Mouse (Mus musculus) embryonic fibroblast, embryonic 13.5 days (primary cell): Measurements from ENCODE around the gene Asic1. TPM values are rescaled to one million over a fixed set of nuclear protein-coding genes. Genes with fewer than 3 reads are reported as not detected.

Source experiments
- H3K27ac ChIP-seq: 2 replicates; pipeline ENCODE4 v1.5.1; 2012; ENCODE audit warnings: low read length, control low read depth, inconsistent platforms; ENCODE audit not compliant: insufficient read depth
- H3K4me1 ChIP-seq: 2 replicates; pipeline ENCODE4 v1.6.1; 2011; ENCODE audit warnings: low read length; ENCODE audit not compliant: control insufficient read depth, insufficient read depth
- H3K4me3 ChIP-seq: 2 replicates; pipeline ENCODE4 v1.5.1; 2011; ENCODE audit warnings: mild to moderate bottlenecking, control low read depth, low read length; ENCODE audit not compliant: insufficient read depth
- CTCF ChIP-seq: IDR thresholded peaks from 2 replicates; pipeline ENCODE4 v1.5.1; 2011; ENCODE audit warnings: mild to moderate bottlenecking, control low read depth, low read length, moderate library complexity, borderline replicate concordance; ENCODE audit not compliant: insufficient read depth
- POLR2A ChIP-seq: IDR thresholded peaks from 2 replicates; pipeline ENCODE4 v1.6.1; 2011; ENCODE audit warnings: low read depth, mild to moderate bottlenecking, control low read depth, low read length, moderate library complexity
- polyA plus RNA-seq: library from polyadenylated mRNA; stranded (reverse); fragments of >200 nt; gene quantifications from 2 replicates; pipeline ENCODE4 v1.2.4, GENCODE M21; 2011; ENCODE audit warnings: low read depth; ENCODE audit not compliant: missing spikeins, insufficient read length

Gene Asic1
- polyA plus RNA-seq, 1 experiment: 1.0 TPM

GRCm38 (mm10) chr15:99678063-99678800, 8.1 kb downstream of the Asic1 start:
- Histone ChIP-seq H3K4me1 (no peaks in the 10 kb centered on the region), H3K4me3 (no peak overlapping the region), H3K27ac (no peak overlapping the region)
- TF ChIP-seq CTCF (no peak), POLR2A (no peak)

- H3K4me3 ChIP-seq: no peak overlapping the region
- H3K4me1 ChIP-seq: no peaks in the 10 kb centered on the region
- H3K27ac ChIP-seq: no peak overlapping the region
- no peak for TF ChIP-seq POLR2A
- no peak for TF ChIP-seq CTCF
Observed at GRCm38 (mm10) chr15:99679008-99679407, 8.8 kb downstream of the Asic1 start.

GRCm38 (mm10) chr15:99682880-99683279, 12.7 kb downstream of the Asic1 start:
- Histone ChIP-seq H3K27ac (no peak overlapping the region), H3K4me1 (no peaks in the 10 kb centered on the region), H3K4me3 (no peak overlapping the region)
- TF ChIP-seq POLR2A: no peak
- TF ChIP-seq CTCF: no peak

- no peak for TF ChIP-seq CTCF
- no peak for TF ChIP-seq POLR2A
Observed at GRCm38 (mm10) chr15:99684156-99684555, 14.0 kb downstream of the Asic1 start.

GRCm38 (mm10) chr15:99688712-99689111, 18.5 kb downstream of the Asic1 start:
- Histone ChIP-seq H3K4me1 (no peaks in the 10 kb centered on the region), H3K4me3 (no peak overlapping the region), H3K27ac (no peak overlapping the region)
- peak; percentile 91 for TF ChIP-seq CTCF
- TF ChIP-seq POLR2A: no peak

More at GRCm38 (mm10) chr15:99684156-99684555, 14.0 kb downstream of the Asic1 start:
- Histone ChIP-seq H3K4me1 (no peaks in the 10 kb centered on the region), H3K4me3 (no peak overlapping the region), H3K27ac (no peak overlapping the region)

GRCm38 (mm10) chr15:99690924-99691323, 20.8 kb downstream of the Asic1 start:
- Histone ChIP-seq H3K27ac (no peak overlapping the region), H3K4me1 (no peaks in the 10 kb centered on the region), H3K4me3 (no peak overlapping the region)
- TF ChIP-seq POLR2A (no peak), CTCF (no peak)

GRCm38 (mm10) chr15:99691976-99692375, 21.8 kb downstream of the Asic1 start:
- no peak overlapping the region for H3K27ac ChIP-seq
- TF ChIP-seq POLR2A (no peak), CTCF (no peak)
- no peaks in the 10 kb centered on the region for H3K4me1 ChIP-seq
- no peak overlapping the region for H3K4me3 ChIP-seq

GRCm38 (mm10) chr15:99697309-99697708, 27.1 kb downstream of the Asic1 start:
- TF ChIP-seq POLR2A: no peak
- no peak for TF ChIP-seq CTCF
- Histone ChIP-seq H3K27ac (no peak overlapping the region), H3K4me1 (0 out of 2 replicates have a peak, but pooled peaks cover 5% of the 10 kb centered on the region), H3K4me3 (no peak overlapping the region)

- H3K4me3 ChIP-seq: no peak overlapping the region
- 0 out of 2 replicates have a peak, but pooled peaks cover 9% of the 10 kb centered on the region for H3K4me1 ChIP-seq
- H3K27ac ChIP-seq: no peak overlapping the region
- TF ChIP-seq CTCF (no peak), POLR2A (no peak)
Observed at GRCm38 (mm10) chr15:99698533-99699085, 28.4 kb downstream of the Asic1 start.

- Histone ChIP-seq H3K27ac (no peak overlapping the region), H3K4me3 (no peak overlapping the region), H3K4me1 (0 out of 2 replicates have a peak, but pooled peaks cover 9% of the 10 kb centered on the region)
- TF ChIP-seq CTCF: no peak
- no peak for TF ChIP-seq POLR2A
Observed at GRCm38 (mm10) chr15:99699715-99700114, 29.5 kb downstream of the Asic1 start.
